Mouse (Mus musculus) hindbrain, embryonic 12.5 days (tissue): ENCODE measurements around the gene Dhrs7b. TPM values are rescaled to one million over a fixed set of nuclear protein-coding genes. Genes with fewer than 3 reads are reported as not detected.

ENCODE experiments used
- ATAC-seq: fragments of 200-750 bp; cut with Nextera tagmentation; 2 replicates; pipeline ENCODE4 v1.8.0; 2017; ENCODE audit warnings: moderate TSS enrichment; ENCODE audit not compliant: low FRiP score
- H3K27ac ChIP-seq: fragments of 300-500 bp; sonication (generic); 2 replicates; pipeline ENCODE4 v1.5.1; 2016; ENCODE audit warnings: mild to moderate bottlenecking
- H3K27me3 ChIP-seq: fragments of 300-500 bp; sonication (generic); 2 replicates; pipeline ENCODE4 v1.6.1; 2016; ENCODE audit warnings: mild to moderate bottlenecking
- H3K36me3 ChIP-seq: fragments of 300-500 bp; sonication (generic); 2 replicates; pipeline ENCODE4 v1.6.1; 2016; ENCODE audit warnings: mild to moderate bottlenecking
- H3K4me1 ChIP-seq: fragments of 300-500 bp; sonication (generic); 2 replicates; pipeline ENCODE4 v1.6.1; 2016
- H3K4me2 ChIP-seq: fragments of 300-500 bp; sonication (generic); replicated peaks from 2 replicates; pipeline ENCODE4 v1.6.1; 2016; ENCODE audit warnings: mild to moderate bottlenecking
- H3K4me3 ChIP-seq: fragments of 300-500 bp; sonication (generic); 2 replicates; pipeline ENCODE4 v1.5.1; 2016; ENCODE audit warnings: mild to moderate bottlenecking
- H3K9ac ChIP-seq: fragments of 300-500 bp; sonication (generic); 2 replicates; pipeline ENCODE4 v1.6.1; 2016; ENCODE audit warnings: mild to moderate bottlenecking, moderate library complexity
- H3K9me3 ChIP-seq: fragments of 300-500 bp; sonication (generic); replicated peaks from 2 replicates; pipeline ENCODE4 v1.6.1; 2016; ENCODE audit warnings: mild to moderate bottlenecking
- WGBS: fragments of 180-500 bp; shearing (Covaris S2); methylation state at CpG from one replicate; pipeline ENCODE4 v1.1.7; 2016; 5-methylcytosine and 5-hydroxymethylcytosine counted together
- polyA plus RNA-seq: library from polyadenylated mRNA; unstranded; fragments of >200 nt; fragmentation: Nextera tagmentation; extraction: Ambion mirVana; gene quantifications from 2 replicates; pipeline ENCODE4 v1.2.1, GENCODE M21; 2016

The Dhrs7b gene
- polyA plus RNA-seq, 1 experiment from 2014 or later = 30.4 TPM

GRCm38 (mm10) chr11:60908073-60908472 lies 77.6 kb downstream of the Dhrs7b start:
- WGBS = 74% methylated on average over 3 of the region's 3 CpGs
- Histone ChIP-seq H3K4me3 (no peak overlapping the region), H3K9me3 (no peaks in the 10 kb centered on the region), H3K27ac (no peak overlapping the region), H3K4me1 (peaks cover 17% of the 10 kb centered on the region), H3K4me2 (no peak overlapping the region), H3K36me3 (peaks cover 32% of the 10 kb centered on the region), H3K27me3 (no peaks in the 10 kb centered on the region), H3K9ac (no peak overlapping the region)
- no peak for ATAC-seq

DNA sequence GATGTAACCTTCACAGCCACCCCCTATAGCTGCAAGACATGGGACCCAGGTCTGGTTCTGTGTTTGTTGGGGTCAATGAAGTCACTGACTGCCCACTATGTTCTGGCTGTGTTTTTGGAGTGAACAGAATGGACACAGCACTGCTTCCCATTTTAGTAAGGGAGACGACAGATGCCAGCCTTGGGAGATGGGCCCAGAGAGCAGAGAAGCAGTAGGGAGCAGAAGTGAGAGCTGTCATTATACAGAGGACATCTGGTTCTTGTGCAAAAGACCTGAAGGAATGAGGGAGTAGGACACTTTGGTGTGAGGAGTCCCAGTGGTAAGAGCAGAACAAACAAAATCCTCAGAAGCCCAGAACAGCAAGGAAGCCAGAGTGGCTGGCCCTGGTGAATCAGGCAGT lies 79.2 kb downstream of the Dhrs7b start:
- ATAC-seq = no peak
- H3K4me2 ChIP-seq = no peak overlapping the region
- H3K4me3 ChIP-seq = no peak overlapping the region
- peaks cover 25% of the 10 kb centered on the region for H3K4me1 ChIP-seq
- no peaks in the 10 kb centered on the region for H3K27me3 ChIP-seq
- no peak overlapping the region for H3K9ac ChIP-seq
- peaks cover 17% of the 10 kb centered on the region for H3K36me3 ChIP-seq
- H3K9me3 ChIP-seq = no peaks in the 10 kb centered on the region
- 81% methylated on average over 1 of the region's 1 CpGs for WGBS
- H3K27ac ChIP-seq = no peak overlapping the region

Other genes starting within 250 kb of the Dhrs7b start
- 106 and 113 TPM in 2 replicates for gene Llgl1, start 130.9 kb upstream of the Dhrs7b start, polyA plus RNA-seq
- gene Flii, start 103.4 kb upstream of the Dhrs7b start, polyA plus RNA-seq = 75.5 and 76.7 TPM in 2 replicates
- 18.2 and 20.2 TPM in 2 replicates for gene Mief2, start 102.2 kb upstream of the Dhrs7b start, polyA plus RNA-seq
- gene Top3a, start 53.3 kb upstream of the Dhrs7b start, polyA plus RNA-seq = 16.7 and 17.3 TPM in 2 replicates
- gene Smcr8, start 53.1 kb upstream of the Dhrs7b start, polyA plus RNA-seq = 9.8 and 9.9 TPM in 2 replicates
- gene Shmt1, start 18.9 kb upstream of the Dhrs7b start, polyA plus RNA-seq = 23.2 and 28.1 TPM in 2 replicates
- gene Tmem11, start 48.6 kb downstream of the Dhrs7b start, polyA plus RNA-seq = 41.5 and 46.5 TPM in 2 replicates
- 26.7 and 28.3 TPM in 2 replicates for gene Natd1, start 84.1 kb downstream of the Dhrs7b start, polyA plus RNA-seq
- gene Map2k3, start 101.4 kb downstream of the Dhrs7b start, polyA plus RNA-seq = 49.9 and 51.0 TPM in 2 replicates
- gene Kcnj12, start 191.9 kb downstream of the Dhrs7b start, polyA plus RNA-seq = 2.7 and 3.2 TPM in 2 replicates